Mouse (Mus musculus): ENCODE measurements around the gene Cdrt4. TPM values are rescaled to one million over a fixed set of nuclear protein-coding genes. Genes with fewer than 3 reads are reported as not detected.
A peak's percentile ranks its signal among the peaks of the same experiment; 100 is the strongest.

Cdrt4 gene
- polyA plus RNA-seq, 2 experiments, result 0.36 to 0.52 TPM

GRCm38 (mm10) chr11:63000126-63000525, 49.1 kb downstream of the Cdrt4 start:
- Histone ChIP-seq H3K27me3 (ENCODE audit: control insufficient read depth, insufficient read depth, low read length) (no peaks in the 10 kb centered on the region), H3K4me1 (ENCODE audit: control insufficient read depth, insufficient read depth, low read length) (peaks cover 36% of the 10 kb centered on the region), H3K27ac (replicated peaks; ENCODE audit: low read depth, low read length) (no peak overlapping the region), H3K36me3 (ENCODE audit: control insufficient read depth, insufficient read depth, low read length) (no peaks in the 10 kb centered on the region), H3K4me2 (replicated peaks; ENCODE audit: low read depth, low read length, severe bottlenecking) (no peak overlapping the region), H3K9me3 (ENCODE audit: control insufficient read depth, low read length) (no peaks in the 10 kb centered on the region), H3K9ac (ENCODE audit: low read depth, low read length, severe bottlenecking) (no peak overlapping the region), H3K4me3 (replicated peaks; ENCODE audit: low read length) (no peak overlapping the region)
- ATAC-seq (ENCODE audit: low FRiP score, low read depth) (no peak), DNase-seq (ENCODE audit: low spot score) (no peak)
- no peak for TF ChIP-seq POLR2A (IDR thresholded peaks at IDR 0.05; ENCODE audit: borderline replicate concordance, extremely low read depth, insufficient read depth, insufficient read length)
- WGBS, result 96% methylated on average over 8 of the region's 8 CpGs

- H3K9ac ChIP-seq (ENCODE audit: low read depth, low read length, severe bottlenecking), result no peak overlapping the region
- DNase-seq (ENCODE audit: low spot score) (peak; percentile 60), ATAC-seq (ENCODE audit: low FRiP score, low read depth) (peak; percentile 84; the same call in 1 of the 2 replicates)
- H3K4me1 ChIP-seq (ENCODE audit: control insufficient read depth, insufficient read depth, low read length), result peaks cover 6% of the 10 kb centered on the region
- no peak overlapping the region for H3K4me2 ChIP-seq (replicated peaks; ENCODE audit: low read depth, low read length, severe bottlenecking)
- WGBS, result 19% methylated on average over 6 of the region's 6 CpGs
- no peak for TF ChIP-seq POLR2A (IDR thresholded peaks at IDR 0.05; ENCODE audit: borderline replicate concordance, extremely low read depth, insufficient read depth, insufficient read length)
- no peaks in the 10 kb centered on the region for H3K9me3 ChIP-seq (ENCODE audit: control insufficient read depth, low read length)
- no peaks in the 10 kb centered on the region for H3K27me3 ChIP-seq (ENCODE audit: control insufficient read depth, insufficient read depth, low read length)
- H3K4me3 ChIP-seq (replicated peaks; ENCODE audit: low read length), result no peak overlapping the region
- peak overlapping the region; percentile 39; the same call in 1 of the 2 replicates for H3K27ac ChIP-seq (replicated peaks; ENCODE audit: low read depth, low read length)
- H3K36me3 ChIP-seq (ENCODE audit: control insufficient read depth, insufficient read depth, low read length), result no peaks in the 10 kb centered on the region
Observed at GRCm38 (mm10) chr11:63004617-63005016, 53.6 kb downstream of the Cdrt4 start.

- no peak for ATAC-seq (ENCODE audit: low FRiP score, low read depth)
- no peak overlapping the region for H3K4me3 ChIP-seq (replicated peaks; ENCODE audit: low read length)
- 82% methylated on average over 5 of the region's 5 CpGs for WGBS
Observed at GRCm38 (mm10) chr11:63007376-63007775, 56.4 kb downstream of the Cdrt4 start.

GRCm38 (mm10) chr11:63008004-63008403, 57.0 kb downstream of the Cdrt4 start:
- H3K9me3 ChIP-seq (ENCODE audit: control insufficient read depth, low read length), result no peaks in the 10 kb centered on the region
- DNase-seq (ENCODE audit: low spot score), result no peak
- no peak overlapping the region for H3K4me2 ChIP-seq (replicated peaks; ENCODE audit: low read depth, low read length, severe bottlenecking)
- H3K27ac ChIP-seq (replicated peaks; ENCODE audit: low read depth, low read length), result no peak overlapping the region
- H3K36me3 ChIP-seq (ENCODE audit: control insufficient read depth, insufficient read depth, low read length), result no peaks in the 10 kb centered on the region
- no peak overlapping the region for H3K4me3 ChIP-seq (replicated peaks; ENCODE audit: low read length)
- WGBS, result 80% methylated on average over 3 of the region's 3 CpGs
- no peaks in the 10 kb centered on the region for H3K27me3 ChIP-seq (ENCODE audit: control insufficient read depth, insufficient read depth, low read length)
- TF ChIP-seq POLR2A (IDR thresholded peaks at IDR 0.05; ENCODE audit: borderline replicate concordance, extremely low read depth, insufficient read depth, insufficient read length), result no peak
- no peak overlapping the region for H3K9ac ChIP-seq (ENCODE audit: low read depth, low read length, severe bottlenecking)
- H3K4me1 ChIP-seq (ENCODE audit: control insufficient read depth, insufficient read depth, low read length), result peaks cover 6% of the 10 kb centered on the region
- ATAC-seq (ENCODE audit: low FRiP score, low read depth), result no peak

More at GRCm38 (mm10) chr11:63007376-63007775, 56.4 kb downstream of the Cdrt4 start:
- no peak overlapping the region for H3K9ac ChIP-seq (ENCODE audit: low read depth, low read length, severe bottlenecking)
- H3K4me2 ChIP-seq (replicated peaks; ENCODE audit: low read depth, low read length, severe bottlenecking), result no peak overlapping the region
- no peak for DNase-seq (ENCODE audit: low spot score)
- no peak for TF ChIP-seq POLR2A (IDR thresholded peaks at IDR 0.05; ENCODE audit: borderline replicate concordance, extremely low read depth, insufficient read depth, insufficient read length)
- no peaks in the 10 kb centered on the region for H3K27me3 ChIP-seq (ENCODE audit: control insufficient read depth, insufficient read depth, low read length)
- H3K36me3 ChIP-seq (ENCODE audit: control insufficient read depth, insufficient read depth, low read length), result no peaks in the 10 kb centered on the region
- no peaks in the 10 kb centered on the region for H3K9me3 ChIP-seq (ENCODE audit: control insufficient read depth, low read length)
- H3K27ac ChIP-seq (replicated peaks; ENCODE audit: low read depth, low read length), result no peak overlapping the region
- H3K4me1 ChIP-seq (ENCODE audit: control insufficient read depth, insufficient read depth, low read length), result peaks cover 6% of the 10 kb centered on the region

GRCm38 (mm10) chr11:63009761-63010160, 58.8 kb downstream of the Cdrt4 start:
- no peaks in the 10 kb centered on the region for H3K9me3 ChIP-seq (ENCODE audit: control insufficient read depth, low read length)
- no peak overlapping the region for H3K27ac ChIP-seq (replicated peaks; ENCODE audit: low read depth, low read length)
- no peak overlapping the region for H3K4me2 ChIP-seq (replicated peaks; ENCODE audit: low read depth, low read length, severe bottlenecking)
- H3K27me3 ChIP-seq (ENCODE audit: control insufficient read depth, insufficient read depth, low read length), result no peaks in the 10 kb centered on the region
- ATAC-seq (ENCODE audit: low FRiP score, low read depth) (no peak), DNase-seq (ENCODE audit: low spot score) (no peak)
- H3K4me3 ChIP-seq (replicated peaks; ENCODE audit: low read length), result no peak overlapping the region
- H3K36me3 ChIP-seq (ENCODE audit: control insufficient read depth, insufficient read depth, low read length), result no peaks in the 10 kb centered on the region
- peaks cover 5% of the 10 kb centered on the region for H3K4me1 ChIP-seq (ENCODE audit: control insufficient read depth, insufficient read depth, low read length)
- 71% methylated on average over 3 of the region's 3 CpGs for WGBS
- no peak overlapping the region for H3K9ac ChIP-seq (ENCODE audit: low read depth, low read length, severe bottlenecking)
- TF ChIP-seq POLR2A (IDR thresholded peaks at IDR 0.05; ENCODE audit: borderline replicate concordance, extremely low read depth, insufficient read depth, insufficient read length), result no peak

Data from limb, embryonic 14.5 days (tissue).